Mouse (Mus musculus) hindbrain, embryonic 15.5 days (tissue): ENCODE measurements at regions not wholly inside any gene's neighbourhood (a gene's known extent, or its start where the extent isn't known, plus 50 kb on each side); places are given as distances from the start of the nearest gene placed in this dataset.

ENCODE experiments used
- ATAC-seq: fragments of 200-750 bp; cut with Nextera tagmentation; 2 replicates; pipeline ENCODE4 v1.8.0; 2017; ENCODE audit warnings: low read depth, moderate number of reproducible peaks, moderate TSS enrichment; ENCODE audit not compliant: low FRiP score
- H3K27ac ChIP-seq: fragments of 300-500 bp; sonication (generic); replicated peaks from 2 replicates; pipeline ENCODE4 v1.5.1; 2015; ENCODE audit warnings: mild to moderate bottlenecking, inconsistent platforms
- H3K27me3 ChIP-seq: fragments of 300-500 bp; sonication (generic); 2 replicates; pipeline ENCODE4 v1.6.1; 2015; ENCODE audit warnings: control low read depth, inconsistent platforms
- H3K36me3 ChIP-seq: fragments of 300-500 bp; sonication (generic); 2 replicates; pipeline ENCODE4 v1.6.1; 2015; ENCODE audit warnings: control low read depth, inconsistent platforms
- H3K4me1 ChIP-seq: fragments of 300-500 bp; sonication (generic); replicated peaks from 2 replicates; pipeline ENCODE4 v1.6.1; 2015; ENCODE audit warnings: control low read depth, inconsistent platforms
- H3K4me2 ChIP-seq: fragments of 300-500 bp; sonication (generic); 2 replicates; pipeline ENCODE4 v1.6.1; 2015; ENCODE audit warnings: moderate library complexity, mild to moderate bottlenecking, inconsistent platforms
- H3K4me3 ChIP-seq: fragments of 300-500 bp; sonication (generic); 2 replicates; pipeline ENCODE4 v1.5.1; 2015; ENCODE audit warnings: mild to moderate bottlenecking, inconsistent platforms
- H3K9ac ChIP-seq: fragments of 300-500 bp; sonication (generic); 2 replicates; pipeline ENCODE4 v1.6.1; 2015; ENCODE audit warnings: inconsistent platforms
- H3K9me3 ChIP-seq: fragments of 300-500 bp; sonication (generic); 2 replicates; pipeline ENCODE4 v1.6.1; 2016; ENCODE audit warnings: control low read depth, inconsistent platforms
- WGBS: fragments of 180-500 bp; shearing (Covaris S2); methylation state at CpG from one replicate; pipeline ENCODE4 v1.1.7; 2015; 5-methylcytosine and 5-hydroxymethylcytosine counted together

- Histone ChIP-seq H3K4me1 (no peaks in the 10 kb centered on the region), H3K27ac (no peak overlapping the region), H3K36me3 (no peaks in the 10 kb centered on the region), H3K9ac (no peak overlapping the region), H3K27me3 (no peaks in the 10 kb centered on the region), H3K4me2 (no peak overlapping the region), H3K9me3 (peaks cover 3% of the 10 kb centered on the region; the same call in 1 of the 2 replicates), H3K4me3 (no peak overlapping the region)
- WGBS = 80% methylated on average over 6 of the region's 6 CpGs
- no peak for ATAC-seq
Observed at GRCm38 (mm10) chr7:70536046-70536445, 169.5 kb upstream of the Nr2f2 start.

- H3K4me1 ChIP-seq = no peaks in the 10 kb centered on the region
- H3K4me3 ChIP-seq = no peak overlapping the region
- no peak overlapping the region for H3K4me2 ChIP-seq
- H3K9ac ChIP-seq = no peak overlapping the region
- peaks cover 7% of the 10 kb centered on the region; the same call in 1 of the 2 replicates for H3K9me3 ChIP-seq
- no peak overlapping the region for H3K27ac ChIP-seq
- ATAC-seq = no peak
- no peaks in the 10 kb centered on the region for H3K27me3 ChIP-seq
- no peaks in the 10 kb centered on the region for H3K36me3 ChIP-seq
- 50% methylated on average over 1 of the region's 1 CpGs for WGBS
Observed at GRCm38 (mm10) chr7:70533552-70533951, 167.0 kb upstream of the Nr2f2 start.

GRCm38 (mm10) chr7:70527921-70528320, 161.4 kb upstream of the Nr2f2 start:
- Histone ChIP-seq H3K27me3 (no peaks in the 10 kb centered on the region), H3K4me3 (no peak overlapping the region), H3K9me3 (peaks cover 7% of the 10 kb centered on the region; the same call in 1 of the 2 replicates), H3K4me1 (no peaks in the 10 kb centered on the region), H3K36me3 (no peaks in the 10 kb centered on the region), H3K4me2 (no peak overlapping the region), H3K9ac (no peak overlapping the region), H3K27ac (no peak overlapping the region)
- WGBS = 82% methylated on average over 4 of the region's 4 CpGs
- ATAC-seq = no peak

- no peaks in the 10 kb centered on the region for H3K27me3 ChIP-seq
- H3K4me2 ChIP-seq = no peak overlapping the region
- H3K27ac ChIP-seq = no peak overlapping the region
- WGBS = 87% methylated on average over 2 of the region's 2 CpGs
- no peak overlapping the region for H3K9ac ChIP-seq
- ATAC-seq = no peak
- no peak overlapping the region for H3K4me3 ChIP-seq
- 0 out of 2 replicates have a peak, but pooled peaks cover 3% of the 10 kb centered on the region for H3K9me3 ChIP-seq
- H3K36me3 ChIP-seq = no peaks in the 10 kb centered on the region
- H3K4me1 ChIP-seq = no peaks in the 10 kb centered on the region
Observed at GRCm38 (mm10) chr7:70525372-70525771, 158.8 kb upstream of the Nr2f2 start.

- Histone ChIP-seq H3K4me3 (no peak overlapping the region), H3K4me2 (no peak overlapping the region), H3K36me3 (no peaks in the 10 kb centered on the region), H3K27me3 (no peaks in the 10 kb centered on the region), H3K9me3 (0 out of 2 replicates have a peak, but pooled peaks cover 3% of the 10 kb centered on the region), H3K4me1 (no peaks in the 10 kb centered on the region), H3K27ac (no peak overlapping the region), H3K9ac (no peak overlapping the region)
- 95% methylated on average over 9 of the region's 9 CpGs for WGBS
- no peak for ATAC-seq
Observed at GRCm38 (mm10) chr7:70524744-70525143, 158.2 kb upstream of the Nr2f2 start.

- Histone ChIP-seq H3K9me3 (0 out of 2 replicates have a peak, but pooled peaks cover 3% of the 10 kb centered on the region), H3K36me3 (no peaks in the 10 kb centered on the region), H3K27ac (no peak overlapping the region), H3K27me3 (no peaks in the 10 kb centered on the region), H3K4me1 (no peaks in the 10 kb centered on the region), H3K9ac (no peak overlapping the region), H3K4me3 (no peak overlapping the region), H3K4me2 (no peak overlapping the region)
- no peak for ATAC-seq
- WGBS = 97% methylated on average over 4 of the region's 4 CpGs
Observed at GRCm38 (mm10) chr7:70524251-70524650, 157.7 kb upstream of the Nr2f2 start.

GRCm38 (mm10) chr7:70516741-70517140, 150.2 kb upstream of the Nr2f2 start:
- no peaks in the 10 kb centered on the region for H3K36me3 ChIP-seq
- H3K27me3 ChIP-seq = no peaks in the 10 kb centered on the region
- 51% methylated on average over 3 of the region's 3 CpGs for WGBS
- no peak for ATAC-seq
- H3K4me1 ChIP-seq = peaks cover 6% of the 10 kb centered on the region; the same call in 1 of the 2 replicates
- H3K9ac ChIP-seq = no peak overlapping the region
- H3K4me3 ChIP-seq = no peak overlapping the region
- no peak overlapping the region for H3K4me2 ChIP-seq
- H3K9me3 ChIP-seq = no peaks in the 10 kb centered on the region
- H3K27ac ChIP-seq = no peak overlapping the region

GRCm38 (mm10) chr7:70515341-70515851, 148.9 kb upstream of the Nr2f2 start:
- no peak for ATAC-seq
- H3K4me3 ChIP-seq = no peak overlapping the region
- H3K4me2 ChIP-seq = no peak overlapping the region
- no peak overlapping the region for H3K9ac ChIP-seq
- H3K27me3 ChIP-seq = no peaks in the 10 kb centered on the region
- H3K9me3 ChIP-seq = no peaks in the 10 kb centered on the region
- WGBS = 43% methylated on average over 8 of the region's 8 CpGs
- H3K4me1 ChIP-seq = peaks cover 6% of the 10 kb centered on the region; the same call in 1 of the 2 replicates
- no peak overlapping the region for H3K27ac ChIP-seq
- no peaks in the 10 kb centered on the region for H3K36me3 ChIP-seq

- ATAC-seq = no peak
- 0 out of 2 replicates have a peak overlapping the region, but pooled peaks have one; percentile 8 for H3K27ac ChIP-seq
- H3K9me3 ChIP-seq = no peaks in the 10 kb centered on the region
- H3K27me3 ChIP-seq = no peaks in the 10 kb centered on the region
- H3K36me3 ChIP-seq = no peaks in the 10 kb centered on the region
- no peak overlapping the region for H3K4me3 ChIP-seq
- 24% methylated on average over 6 of the region's 6 CpGs for WGBS
- peaks cover 6% of the 10 kb centered on the region; the same call in 1 of the 2 replicates for H3K4me1 ChIP-seq
- H3K4me2 ChIP-seq = no peak overlapping the region
- no peak overlapping the region for H3K9ac ChIP-seq
Observed at GRCm38 (mm10) chr7:70514666-70515065, 148.1 kb upstream of the Nr2f2 start.

- no peak for ATAC-seq
- Histone ChIP-seq H3K36me3 (no peaks in the 10 kb centered on the region), H3K27ac (no peak overlapping the region), H3K9me3 (no peaks in the 10 kb centered on the region), H3K4me2 (no peak overlapping the region), H3K4me1 (peaks cover 6% of the 10 kb centered on the region; the same call in 1 of the 2 replicates), H3K27me3 (no peaks in the 10 kb centered on the region), H3K9ac (no peak overlapping the region), H3K4me3 (no peak overlapping the region)
- WGBS = 91% methylated on average over 6 of the region's 6 CpGs
Observed at GRCm38 (mm10) chr7:70512354-70512753, 145.8 kb upstream of the Nr2f2 start.

- Histone ChIP-seq H3K36me3 (no peaks in the 10 kb centered on the region), H3K9me3 (no peaks in the 10 kb centered on the region), H3K4me1 (no peaks in the 10 kb centered on the region), H3K27me3 (no peaks in the 10 kb centered on the region), H3K27ac (no peak overlapping the region), H3K4me3 (no peak overlapping the region), H3K9ac (no peak overlapping the region), H3K4me2 (no peak overlapping the region)
- WGBS = 20% methylated on average over 7 of the region's 7 CpGs
- ATAC-seq = no peak
Observed at GRCm38 (mm10) chr7:70505671-70506181, 139.2 kb upstream of the Nr2f2 start.

GRCm38 (mm10) chr7:70501821-70502220, 135.3 kb upstream of the Nr2f2 start:
- Histone ChIP-seq H3K4me1 (no peaks in the 10 kb centered on the region), H3K36me3 (no peaks in the 10 kb centered on the region), H3K9ac (no peak overlapping the region), H3K4me3 (no peak overlapping the region), H3K4me2 (no peak overlapping the region), H3K27me3 (no peaks in the 10 kb centered on the region), H3K9me3 (no peaks in the 10 kb centered on the region), H3K27ac (no peak overlapping the region)
- 79% methylated on average over 4 of the region's 4 CpGs for WGBS
- no peak for ATAC-seq
